Comparison of ENCODE assay signal across 9 mouse cellular contexts in the genomic region with DNA sequence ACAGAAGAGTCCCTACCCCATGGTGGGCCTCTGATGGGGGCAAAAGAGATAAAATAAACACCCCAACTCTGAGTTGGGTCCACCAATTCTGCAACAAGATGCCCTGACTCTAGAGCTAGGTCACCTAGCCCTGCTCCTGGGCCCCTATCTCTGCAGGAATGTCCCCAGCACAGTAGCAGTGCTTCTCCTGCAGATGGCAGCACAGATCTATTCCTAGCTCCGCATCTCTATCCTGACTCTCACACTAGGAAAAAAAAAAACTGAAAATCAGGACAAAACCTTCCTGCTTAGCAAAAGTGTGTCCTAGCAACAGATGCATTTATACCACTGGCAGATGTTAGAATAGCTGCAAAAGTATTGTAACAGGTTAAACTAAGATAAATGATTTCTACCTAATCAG. TPM values are rescaled to one million over a fixed set of nuclear protein-coding genes. Genes with fewer than 3 reads are reported as not detected.
DNase-seq lines count a peak whose midpoint lies in the region; ATAC-seq and TF ChIP-seq lines count a peak whose summit lies in the region.
"Had no signal": no experiment of that assay in that cellular context is flagged by ENCODE, and none has a peak within 500 bp of the region (broad histone marks: within the 10 kb centered on the region; RNA-seq: fewer than 3 reads in every experiment).

No protein-coding gene starts in this region.

- TF ChIP-seq POLR2A in cerebellum, adult 2 months (IDR thresholded peaks at IDR 0.05; ENCODE audit: borderline replicate concordance, insufficient read depth, low read length): no peak

- no peaks in the 10 kb centered on the region for H3K9me3 ChIP-seq in forebrain, embryonic 16.5 days (ENCODE audit: control insufficient read depth, low read length)
- H3K9me3 ChIP-seq: heart, embryonic 15.5 days had no signal

- no peaks in the 10 kb centered on the region for H3K27me3 ChIP-seq in cerebellum, adult 2 months (ENCODE audit: control insufficient read depth, insufficient read depth, low read length)
- H3K27me3 ChIP-seq in forebrain, embryonic 16.5 days (replicated peaks; ENCODE audit: control insufficient read depth, insufficient read depth, low read length): no peaks in the 10 kb centered on the region
- H3K27me3 ChIP-seq: heart, embryonic 15.5 days had no signal

- ATAC-seq in forebrain, embryonic 16.5 days: peak; percentile 75

- no peak overlapping the region for H3K27ac ChIP-seq in cerebellum, adult 2 months (ENCODE audit: insufficient read depth, low read length)
- no peak overlapping the region for H3K27ac ChIP-seq in forebrain, embryonic 16.5 days (ENCODE audit: low read length)
- H3K27ac ChIP-seq: heart, embryonic 15.5 days had no signal

- H3K4me2 ChIP-seq in forebrain, embryonic 16.5 days (ENCODE audit: low read length): no peak overlapping the region
- H3K4me2 ChIP-seq: heart, embryonic 15.5 days had no signal

- DNase-seq in adrenal gland, adult (ENCODE audit: inconsistent age in 2 of 2, low spot score in 1 of 2): peak; percentile 44 to 79
- DNase-seq in adrenal gland, adult 8-10 months: no peak
- DNase-seq in 416B (ENCODE audit: low read depth): peak; percentile 42
- DNase-seq in cerebellum, adult 2 months: peak; percentile 65
- peak; percentile 74 for DNase-seq in kidney, postnatal 14 days
- DNase-seq in lung, postnatal 4 days: peak; percentile 54 to 71
- DNase-seq in right cerebral cortex, postnatal 25 days: peak; percentile 46

- H3K4me3 ChIP-seq in cerebellum, adult 2 months (replicated peaks; ENCODE audit: insufficient read depth, low read depth, low read length): no peak overlapping the region
- H3K4me3 ChIP-seq in forebrain, embryonic 16.5 days (replicated peaks; ENCODE audit: low read length): no peak overlapping the region
- H3K4me3 ChIP-seq: heart, embryonic 15.5 days had no signal

- peak; percentile 80 for TF ChIP-seq CTCF in cerebellum, adult 2 months (IDR thresholded peaks at IDR 0.05; ENCODE audit: borderline replicate concordance, insufficient read depth, low read depth, low read length)

- H3K36me3 ChIP-seq in forebrain, embryonic 16.5 days (ENCODE audit: control insufficient read depth, insufficient read depth): no peaks in the 10 kb centered on the region
- H3K36me3 ChIP-seq: heart, embryonic 15.5 days had no signal

- H3K4me1 ChIP-seq in cerebellum, adult 2 months (ENCODE audit: control insufficient read depth, insufficient read depth, low read length): peaks cover 23% of the 10 kb centered on the region
- H3K4me1 ChIP-seq in forebrain, embryonic 16.5 days (replicated peaks; ENCODE audit: control insufficient read depth, insufficient read depth, low read length): no peaks in the 10 kb centered on the region
- H3K4me1 ChIP-seq: heart, embryonic 15.5 days had no signal

- H3K9ac ChIP-seq in forebrain, embryonic 16.5 days (replicated peaks; ENCODE audit: low read depth, low read length): no peak overlapping the region
- H3K9ac ChIP-seq: heart, embryonic 15.5 days had no signal

- WGBS in cerebellum, adult 2 months: 7% methylated on average over 1 of the region's 1 CpGs
- WGBS in forebrain, embryonic 16.5 days: 0% methylated on average over 1 of the region's 1 CpGs

RNA-seq across cellular contexts. Expression of a gene that starts 37.0 kb away (rescaled TPM):
- total RNA-seq in adrenal gland, adult 8-10 months (2022): 10 to 100 TPM; 19.3 to 53.7 (median 29.3) TPM
- polyA plus RNA-seq in cerebellum, adult 2 months (2012; rRNA removed): 31.0 and 33.5 TPM in 2 replicates
- 7.2 and 8.3 TPM in 2 replicates for polyA plus RNA-seq in forebrain, embryonic 16.5 days (2015; fragmentation: Nextera tagmentation; extraction: Ambion mirVana)
